Mouse (Mus musculus): ENCODE data around the gene Ankrd11. TPM values are rescaled to one million over a fixed set of nuclear protein-coding genes. Genes with fewer than 3 reads are reported as not detected.

Ankrd11 gene
- polyA plus RNA-seq, 1 experiment from 2014 or later: 46.5 TPM

- peak overlapping the region; percentile 93 for H3K9ac ChIP-seq (replicated peaks; ENCODE audit: low read depth)
- 2% methylated on average over 18 of the region's 60 CpGs for WGBS
These were observed 337 bp downstream of the Ankrd11 start for GRCm38 (mm10) chr8:123041774-123042105.

GRCm38 (mm10) chr8:123041008-123041773 lies 886 bp downstream of the Ankrd11 start:
- Histone ChIP-seq H3K9me3 (ENCODE audit: low read length) (no peaks in the 10 kb centered on the region), H3K4me2 (replicated peaks; ENCODE audit: low read depth, low read length) (peak overlapping the region; percentile 76), H3K27ac (ENCODE audit: low read length) (peak overlapping the region; percentile 100), H3K4me3 (ENCODE audit: low read depth, low read length) (peak overlapping the region; percentile 100), H3K36me3 (ENCODE audit: insufficient read depth, low read length) (no peaks in the 10 kb centered on the region), H3K4me1 (ENCODE audit: insufficient read depth, low read depth, low read length) (peaks cover 12% of the 10 kb centered on the region; the same call in 1 of the 2 replicates), H3K27me3 (replicated peaks; ENCODE audit: insufficient read depth, low read length) (no peaks in the 10 kb centered on the region), H3K9ac (replicated peaks; ENCODE audit: low read depth) (peak overlapping the region; percentile 93)
- TF ChIP-seq CTCF (IDR thresholded peaks at IDR 0.05) (peak; percentile 43), EP300 (IDR thresholded peaks at IDR 0.05) (0 out of 2 replicates have a peak, but pooled peaks have one; percentile 5)
- peak; percentile 90 for DNase-seq (ENCODE audit: low spot score)
- under 1% methylated on average over 44 of the region's 71 CpGs for WGBS
- ATAC-seq: peak; percentile 1; the same call in 1 of the 2 replicates

More at GRCm38 (mm10) chr8:123041774-123042105, 337 bp downstream of the Ankrd11 start:
- no peak for DNase-seq (ENCODE audit: low spot score)
- Histone ChIP-seq H3K27ac (ENCODE audit: low read length) (peak overlapping the region; percentile 100), H3K36me3 (ENCODE audit: insufficient read depth, low read length) (no peaks in the 10 kb centered on the region), H3K4me3 (ENCODE audit: low read depth, low read length) (peak overlapping the region; percentile 100), H3K27me3 (replicated peaks; ENCODE audit: insufficient read depth, low read length) (no peaks in the 10 kb centered on the region), H3K9me3 (ENCODE audit: low read length) (no peaks in the 10 kb centered on the region), H3K4me1 (ENCODE audit: insufficient read depth, low read depth, low read length) (peaks cover 12% of the 10 kb centered on the region; the same call in 1 of the 2 replicates), H3K4me2 (replicated peaks; ENCODE audit: low read depth, low read length) (peak overlapping the region; percentile 76)
- peak; percentile 2 for ATAC-seq
- no peak for TF ChIP-seq EP300 (IDR thresholded peaks at IDR 0.05)
- TF ChIP-seq CTCF (IDR thresholded peaks at IDR 0.05): no peak

- no peak overlapping the region for H3K9ac ChIP-seq (replicated peaks; ENCODE audit: low read depth)
- no peaks in the 10 kb centered on the region for H3K9me3 ChIP-seq (ENCODE audit: low read length)
- no peak for TF ChIP-seq CTCF (IDR thresholded peaks at IDR 0.05)
- TF ChIP-seq EP300 (IDR thresholded peaks at IDR 0.05): no peak
- WGBS: 11% methylated on average over 4 of the region's 4 CpGs
- ATAC-seq: no peak
- peak; percentile 56 for DNase-seq (ENCODE audit: low spot score)
- peaks cover 12% of the 10 kb centered on the region; the same call in 1 of the 2 replicates for H3K4me1 ChIP-seq (ENCODE audit: insufficient read depth, low read depth, low read length)
- H3K27ac ChIP-seq (ENCODE audit: low read length): peak overlapping the region; percentile 100; the same call in 1 of the 2 replicates
- peak overlapping the region; percentile 76 for H3K4me2 ChIP-seq (replicated peaks; ENCODE audit: low read depth, low read length)
- H3K36me3 ChIP-seq (ENCODE audit: insufficient read depth, low read length): no peaks in the 10 kb centered on the region
- peak overlapping the region; percentile 100 for H3K4me3 ChIP-seq (ENCODE audit: low read depth, low read length)
- H3K27me3 ChIP-seq (replicated peaks; ENCODE audit: insufficient read depth, low read length): no peaks in the 10 kb centered on the region
These were observed 1.9 kb downstream of the Ankrd11 start for GRCm38 (mm10) chr8:123040110-123040650.

- WGBS: 70% methylated on average over 11 of the region's 11 CpGs
- no peak for ATAC-seq
- no peak overlapping the region for H3K4me3 ChIP-seq (ENCODE audit: low read depth, low read length)
- H3K9ac ChIP-seq (replicated peaks; ENCODE audit: low read depth): no peak overlapping the region
- H3K27ac ChIP-seq (ENCODE audit: low read length): no peak overlapping the region
- peaks cover 14% of the 10 kb centered on the region; the same call in 1 of the 2 replicates for H3K4me1 ChIP-seq (ENCODE audit: insufficient read depth, low read depth, low read length)
- H3K9me3 ChIP-seq (ENCODE audit: low read length): no peaks in the 10 kb centered on the region
- no peaks in the 10 kb centered on the region for H3K36me3 ChIP-seq (ENCODE audit: insufficient read depth, low read length)
- no peak for DNase-seq (ENCODE audit: low spot score)
- H3K27me3 ChIP-seq (replicated peaks; ENCODE audit: insufficient read depth, low read length): no peaks in the 10 kb centered on the region
- H3K4me2 ChIP-seq (replicated peaks; ENCODE audit: low read depth, low read length): no peak overlapping the region; the same call in 1 of the 2 replicates
- no peak for TF ChIP-seq EP300 (IDR thresholded peaks at IDR 0.05)
- TF ChIP-seq CTCF (IDR thresholded peaks at IDR 0.05): no peak
These were observed 2.5 kb downstream of the Ankrd11 start for GRCm38 (mm10) chr8:123039376-123040109.

GRCm38 (mm10) chr8:123038351-123038750 lies 3.7 kb downstream of the Ankrd11 start:
- H3K4me3 ChIP-seq (ENCODE audit: low read depth, low read length): no peak overlapping the region
- H3K4me1 ChIP-seq (ENCODE audit: insufficient read depth, low read depth, low read length): peaks cover 14% of the 10 kb centered on the region; the same call in 1 of the 2 replicates
- H3K4me2 ChIP-seq (replicated peaks; ENCODE audit: low read depth, low read length): no peak overlapping the region
- TF ChIP-seq EP300 (IDR thresholded peaks at IDR 0.05) (no peak), CTCF (IDR thresholded peaks at IDR 0.05) (no peak)
- no peak overlapping the region for H3K27ac ChIP-seq (ENCODE audit: low read length)
- H3K27me3 ChIP-seq (replicated peaks; ENCODE audit: insufficient read depth, low read length): no peaks in the 10 kb centered on the region
- DNase-seq (ENCODE audit: low spot score) (no peak), ATAC-seq (no peak)
- no peak overlapping the region for H3K9ac ChIP-seq (replicated peaks; ENCODE audit: low read depth)
- 23% methylated on average over 2 of the region's 2 CpGs for WGBS
- H3K36me3 ChIP-seq (ENCODE audit: insufficient read depth, low read length): no peaks in the 10 kb centered on the region
- no peaks in the 10 kb centered on the region for H3K9me3 ChIP-seq (ENCODE audit: low read length)

- ATAC-seq (no peak), DNase-seq (ENCODE audit: low spot score) (no peak)
- no peak overlapping the region for H3K9ac ChIP-seq (replicated peaks; ENCODE audit: low read depth)
- no peak overlapping the region for H3K27ac ChIP-seq (ENCODE audit: low read length)
- H3K27me3 ChIP-seq (replicated peaks; ENCODE audit: insufficient read depth, low read length): no peaks in the 10 kb centered on the region
- peaks cover 11% of the 10 kb centered on the region; the same call in 1 of the 2 replicates for H3K4me1 ChIP-seq (ENCODE audit: insufficient read depth, low read depth, low read length)
- no peaks in the 10 kb centered on the region for H3K9me3 ChIP-seq (ENCODE audit: low read length)
- H3K4me3 ChIP-seq (ENCODE audit: low read depth, low read length): no peak overlapping the region
- H3K36me3 ChIP-seq (ENCODE audit: insufficient read depth, low read length): no peaks in the 10 kb centered on the region
- WGBS: 76% methylated on average over 11 of the region's 11 CpGs
- no peak overlapping the region for H3K4me2 ChIP-seq (replicated peaks; ENCODE audit: low read depth, low read length)
- no peak for TF ChIP-seq EP300 (IDR thresholded peaks at IDR 0.05)
- no peak for TF ChIP-seq CTCF (IDR thresholded peaks at IDR 0.05)
These were observed 4.6 kb downstream of the Ankrd11 start for GRCm38 (mm10) chr8:123037487-123037886.
